Mouse (Mus musculus): ENCODE results near the gene Slc9a3r1.
A peak's percentile ranks its signal among the peaks of the same experiment; 100 is the strongest.

Slc9a3r1 gene

GRCm38 (mm10) chr11:115189304-115189703 lies 26.2 kb downstream of the Slc9a3r1 start:
- no peak for DNase-seq (ENCODE audit: low spot score in 2 of 2)

GRCm38 (mm10) chr11:115192180-115192579 lies 29.0 kb downstream of the Slc9a3r1 start:
- no peak for DNase-seq (ENCODE audit: low spot score in 2 of 2)

- no peak for DNase-seq (ENCODE audit: low spot score in 2 of 2)
Observed at GRCm38 (mm10) chr11:115194693-115195092, 31.6 kb downstream of the Slc9a3r1 start.

GRCm38 (mm10) chr11:115195933-115196332 lies 32.8 kb downstream of the Slc9a3r1 start:
- no peak for DNase-seq (ENCODE audit: low spot score in 2 of 2)

GRCm38 (mm10) chr11:115197558-115197957 lies 34.4 kb downstream of the Slc9a3r1 start:
- no peak for DNase-seq (ENCODE audit: low spot score in 2 of 2)

- no peak for DNase-seq (ENCODE audit: low spot score in 2 of 2)
Observed at GRCm38 (mm10) chr11:115198932-115199384, 35.8 kb downstream of the Slc9a3r1 start.

- DNase-seq (ENCODE audit: low spot score in 2 of 2) = no peak
Observed at GRCm38 (mm10) chr11:115200520-115200919, 37.4 kb downstream of the Slc9a3r1 start.

GRCm38 (mm10) chr11:115202316-115202715 lies 39.2 kb downstream of the Slc9a3r1 start:
- peak; percentile 71 to 89 for DNase-seq (ENCODE audit: low spot score in 2 of 2)

GRCm38 (mm10) chr11:115202756-115203155 lies 39.6 kb downstream of the Slc9a3r1 start:
- no peak for DNase-seq (ENCODE audit: low spot score in 2 of 2)

- no peak for DNase-seq (ENCODE audit: low spot score in 2 of 2)
Observed at GRCm38 (mm10) chr11:115208126-115208525, 45.0 kb downstream of the Slc9a3r1 start.

- peak in 1 of 2 experiments; percentile 23 for DNase-seq (ENCODE audit: low spot score in 2 of 2)
Observed at GRCm38 (mm10) chr11:115208776-115209732, 45.9 kb downstream of the Slc9a3r1 start.

GRCm38 (mm10) chr11:115209958-115210357 lies 46.8 kb downstream of the Slc9a3r1 start:
- no peak for DNase-seq (ENCODE audit: low spot score in 2 of 2)

GRCm38 (mm10) chr11:115212116-115212515 lies 49.0 kb downstream of the Slc9a3r1 start:
- DNase-seq (ENCODE audit: low spot score in 2 of 2) = no peak

GRCm38 (mm10) chr11:115215123-115215522 lies 52.0 kb downstream of the Slc9a3r1 start:
- no peak for DNase-seq (ENCODE audit: low spot score in 2 of 2)

- DNase-seq (ENCODE audit: low spot score in 2 of 2) = no peak
Observed at GRCm38 (mm10) chr11:115217439-115218410, 54.6 kb downstream of the Slc9a3r1 start.

- no peak for DNase-seq (ENCODE audit: low spot score in 2 of 2)
Observed at GRCm38 (mm10) chr11:115219263-115219662, 56.1 kb downstream of the Slc9a3r1 start.

- DNase-seq (ENCODE audit: low spot score in 2 of 2) = no peak
Observed at GRCm38 (mm10) chr11:115219685-115220084, 56.5 kb downstream of the Slc9a3r1 start.

GRCm38 (mm10) chr11:115222077-115222476 lies 58.9 kb downstream of the Slc9a3r1 start:
- DNase-seq (ENCODE audit: low spot score in 2 of 2) = peak in 1 of 2 experiments; percentile 29

- DNase-seq (ENCODE audit: low spot score in 2 of 2) = no peak
Observed at GRCm38 (mm10) chr11:115222570-115222969, 59.4 kb downstream of the Slc9a3r1 start.

- no peak for DNase-seq (ENCODE audit: low spot score in 2 of 2)
Observed at GRCm38 (mm10) chr11:115223451-115223850, 60.3 kb downstream of the Slc9a3r1 start.

GRCm38 (mm10) chr11:115223877-115224276 lies 60.7 kb downstream of the Slc9a3r1 start:
- no peak for DNase-seq (ENCODE audit: low spot score in 2 of 2)

GRCm38 (mm10) chr11:115224889-115225288 lies 61.7 kb downstream of the Slc9a3r1 start:
- DNase-seq (ENCODE audit: low spot score in 2 of 2) = peak; percentile 54 to 87

Measured in spleen, postnatal 4 days (tissue).